Mouse (Mus musculus) heart, postnatal 0 days (tissue): ENCODE data around the gene Ptpn1. TPM values are rescaled to one million over a fixed set of nuclear protein-coding genes. Genes with fewer than 3 reads are reported as not detected.

Experiments
- ATAC-seq: fragments of 200-750 bp; cut with Nextera tagmentation; 2 replicates; pipeline ENCODE4 v1.8.0; 2017; ENCODE audit warnings: low read depth, moderate number of reproducible peaks, moderate library complexity; ENCODE audit not compliant: insufficient read depth
- DNase-seq: peaks from one replicate; pipeline ENCODE4 v3.0.0-alpha.2; 2016; ENCODE audit warnings: low spot score
- H3K27ac ChIP-seq: fragments of 300-500 bp; sonication (generic); 2 replicates; pipeline ENCODE4 v1.5.1; 2014; ENCODE audit warnings: low read depth, mild to moderate bottlenecking
- H3K27me3 ChIP-seq: fragments of 300-500 bp; sonication (generic); 2 replicates; pipeline ENCODE4 v1.6.1; 2014; ENCODE audit warnings: low read length, mixed read lengths; ENCODE audit not compliant: control insufficient read depth, insufficient read depth
- H3K36me3 ChIP-seq: fragments of 300-500 bp; sonication (generic); replicated peaks from 2 replicates; pipeline ENCODE4 v1.6.1; 2014; ENCODE audit warnings: low read length, mixed read lengths; ENCODE audit not compliant: control insufficient read depth, insufficient read depth
- H3K4me1 ChIP-seq: fragments of 300-500 bp; sonication (generic); 2 replicates; pipeline ENCODE4 v1.6.1; 2014; ENCODE audit warnings: antibody characterized with exemption; ENCODE audit not compliant: control insufficient read depth, insufficient read depth
- H3K4me2 ChIP-seq: fragments of 300-500 bp; sonication (generic); 2 replicates; pipeline ENCODE4 v1.6.1; 2014; ENCODE audit warnings: low read depth, mild to moderate bottlenecking, low read length, moderate library complexity
- H3K4me3 ChIP-seq: fragments of 300-500 bp; sonication (generic); 2 replicates; pipeline ENCODE4 v1.5.1; 2014; ENCODE audit warnings: low read depth, low read length
- H3K9ac ChIP-seq: fragments of 300-500 bp; sonication (generic); replicated peaks from 2 replicates; pipeline ENCODE4 v1.6.1; 2014; ENCODE audit warnings: low read depth, low read length, mixed read lengths
- H3K9me3 ChIP-seq: fragments of 300-500 bp; sonication (generic); replicated peaks from 2 replicates; pipeline ENCODE4 v1.6.1; 2016; ENCODE audit warnings: low read length; ENCODE audit not compliant: control insufficient read depth
- CTCF ChIP-seq: IDR thresholded peaks from 2 replicates; pipeline ENCODE4 v1.5.1; 2016; ENCODE audit warnings: antibody characterized with exemption, control low read depth, low read depth
- EP300 ChIP-seq: IDR thresholded peaks from 2 replicates; pipeline ENCODE4 v1.6.1; 2016; ENCODE audit warnings: antibody characterized with exemption, low read depth
- WGBS: fragments of 180-500 bp; shearing (Covaris S2); extraction: QIAGEN DNeasy Blood & Tissue Kit; methylation state at CpG from one replicate; pipeline ENCODE4 v1.1.7; 2014; 5-methylcytosine and 5-hydroxymethylcytosine counted together
- polyA plus RNA-seq: library from polyadenylated mRNA; unstranded; fragments of >200 nt; fragmentation: Nextera tagmentation; extraction: Ambion mirVana; gene quantifications from 2 replicates; pipeline ENCODE4 v1.2.1, GENCODE M21; 2015
- total RNA-seq: library from RNA; depleted of rRNA; stranded (reverse); fragments of >200 nt; gene quantifications from 2 replicates; pipeline ENCODE4 v1.2.3, GENCODE M21; 2014; ENCODE audit warnings: low replicate concordance; rRNA removed

The Ptpn1 gene
- total and polyA plus RNA-seq, 2 experiments from 2014 or later = 22.0 to 37.9 TPM

DNA sequence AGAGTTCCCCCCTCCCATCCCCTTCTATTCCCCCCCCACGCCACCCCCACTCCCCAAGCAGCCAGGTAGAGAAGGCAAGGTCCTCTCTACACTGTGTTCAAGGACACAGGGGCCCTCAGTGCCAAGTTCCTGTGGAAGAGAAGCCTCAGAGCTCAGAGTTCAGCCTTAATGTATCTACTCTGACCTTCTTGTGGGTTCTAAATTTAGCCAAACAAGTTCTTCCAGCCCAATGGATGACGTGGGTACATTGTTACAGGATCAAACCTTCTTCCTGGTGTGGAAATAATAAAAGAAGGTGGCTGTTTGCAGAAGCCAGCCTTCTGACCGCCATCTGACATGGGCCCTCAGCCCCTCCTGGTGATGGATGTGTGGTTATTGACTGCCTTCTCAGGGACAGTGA is 94.6 kb downstream of the Ptpn1 start:
- Histone ChIP-seq H3K27me3 (no peaks in the 10 kb centered on the region), H3K27ac (no peak overlapping the region), H3K4me1 (peaks cover 6% of the 10 kb centered on the region; the same call in 1 of the 2 replicates), H3K4me3 (no peak overlapping the region), H3K9ac (no peak overlapping the region), H3K9me3 (0 out of 2 replicates have a peak, but pooled peaks cover 4% of the 10 kb centered on the region), H3K4me2 (no peak overlapping the region), H3K36me3 (no peaks in the 10 kb centered on the region)
- DNase-seq = no peak
- WGBS = 46% methylated on average over 3 of the region's 3 CpGs
- no peak for ATAC-seq
- no peak for TF ChIP-seq EP300
- no peak for TF ChIP-seq CTCF

DNA sequence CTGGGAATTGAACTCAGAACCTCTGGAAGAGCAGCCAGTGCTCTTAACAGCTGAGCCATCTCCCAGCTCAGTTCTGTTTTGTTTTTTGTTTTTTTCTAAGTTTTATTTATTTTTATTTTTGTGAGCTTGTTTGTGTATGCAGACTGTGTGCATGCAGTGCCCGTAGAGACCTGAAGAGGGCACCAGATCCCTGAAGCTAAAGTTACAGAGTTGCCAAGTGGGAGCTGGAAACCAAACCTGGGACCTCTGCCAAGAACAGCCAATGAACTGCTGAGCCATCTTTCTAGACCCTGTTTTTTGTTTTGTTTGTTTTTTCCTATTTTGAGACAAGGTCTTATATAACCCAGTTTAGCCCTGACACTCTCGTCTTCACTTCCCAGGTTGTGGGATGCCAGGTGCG is 96.5 kb downstream of the Ptpn1 start:
- ATAC-seq = no peak
- Histone ChIP-seq H3K4me1 (peaks cover 6% of the 10 kb centered on the region; the same call in 1 of the 2 replicates), H3K36me3 (no peaks in the 10 kb centered on the region), H3K4me2 (no peak overlapping the region), H3K27me3 (no peaks in the 10 kb centered on the region), H3K9ac (no peak overlapping the region), H3K27ac (no peak overlapping the region), H3K4me3 (no peak overlapping the region), H3K9me3 (0 out of 2 replicates have a peak, but pooled peaks cover 4% of the 10 kb centered on the region)
- no peak for TF ChIP-seq CTCF
- TF ChIP-seq EP300 = no peak
- DNase-seq = no peak
- WGBS = 91% methylated on average over 3 of the region's 3 CpGs

Other genes with a start within 250 kb of the Ptpn1 start
- gene Cebpb, start 243.1 kb upstream of the Ptpn1 start, total RNA-seq = 43.5 and 50.8 TPM in 2 replicates
- gene Cebpb, start 243.1 kb upstream of the Ptpn1 start, polyA plus RNA-seq = 4.9 and 5.8 TPM in 2 replicates
- gene Tmem189, start 242.2 kb upstream of the Ptpn1 start, total RNA-seq = 76.8 and 84.3 TPM in 2 replicates
- gene Tmem189, start 242.2 kb upstream of the Ptpn1 start, polyA plus RNA-seq = 37.6 and 39.3 TPM in 2 replicates
- gene Ripor3, start 78.6 kb downstream of the Ptpn1 start, total RNA-seq = 1.2 and 1.9 TPM in 2 replicates
- 0.29 and 0.36 TPM in 2 replicates for gene Ripor3, start 78.6 kb downstream of the Ptpn1 start, polyA plus RNA-seq
- gene Pard6b, start 148.9 kb downstream of the Ptpn1 start, total RNA-seq = 4.4 and 6.5 TPM in 2 replicates
- gene Pard6b, start 148.9 kb downstream of the Ptpn1 start, polyA plus RNA-seq = 3.3 and 3.5 TPM in 2 replicates